In the genomic region with DNA sequence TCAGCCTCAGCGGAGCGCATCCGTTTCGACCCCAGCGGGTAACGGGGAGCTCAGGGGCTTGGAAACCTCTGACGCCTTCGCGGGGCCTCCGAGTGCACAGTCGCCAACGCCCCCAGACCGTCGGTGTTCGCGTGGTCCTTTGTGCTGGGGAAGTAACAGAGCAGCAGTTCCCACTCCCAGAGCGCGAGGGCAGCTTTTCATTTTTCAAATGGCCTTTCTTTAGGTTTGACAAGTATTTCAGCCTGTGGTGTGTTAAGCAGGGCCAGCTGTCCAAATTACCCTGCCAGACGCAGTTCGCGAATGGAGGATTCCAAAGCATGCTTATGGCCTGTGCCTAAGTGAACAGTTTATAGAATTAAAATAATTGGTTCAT, we compare ENCODE assay signal across 8 mouse cellular contexts. TPM values are rescaled to one million over a fixed set of nuclear protein-coding genes. Genes with fewer than 3 reads are reported as not detected.
DNase-seq lines count a peak whose midpoint lies in the region; ATAC-seq and TF ChIP-seq lines count a peak whose summit lies in the region.

No protein-coding gene starts in this region.

- H3K36me3 ChIP-seq in liver, adult 2 months (ENCODE audit: control insufficient read depth, insufficient read depth, low read length): no peaks in the 10 kb centered on the region
- no peaks in the 10 kb centered on the region for H3K36me3 ChIP-seq in hindbrain, postnatal 0 days (ENCODE audit: insufficient read depth, low read length)

- H3K4me3 ChIP-seq in liver, adult 2 months (ENCODE audit: insufficient read depth, low read depth, low read length): peak overlapping the region; percentile 96
- H3K4me3 ChIP-seq in brown adipose tissue, adult 24 weeks (ENCODE audit: insufficient read depth, low read depth, low read length): peak overlapping the region; percentile 90
- H3K4me3 ChIP-seq in hindbrain, postnatal 0 days (ENCODE audit: low read length): peak overlapping the region; percentile 94

- no peak for TF ChIP-seq POLR2A in liver, adult 2 months (IDR thresholded peaks at IDR 0.05; ENCODE audit: extremely low read depth, insufficient read depth, low read length)

- peaks cover 4% of the 10 kb centered on the region; the same call in 1 of the 2 replicates for H3K4me1 ChIP-seq in liver, adult 2 months (ENCODE audit: control insufficient read depth, insufficient read depth, low read length)
- H3K4me1 ChIP-seq in brown adipose tissue, adult 24 weeks (ENCODE audit: control insufficient read depth, insufficient read depth, insufficient read length, low read length): peaks cover 3% of the 10 kb centered on the region; the same call in 1 of the 2 replicates
- H3K4me1 ChIP-seq in hindbrain, postnatal 0 days (ENCODE audit: insufficient read depth, low read length): peaks cover 16% of the 10 kb centered on the region

- peaks cover 15% of the 10 kb centered on the region for H3K79me2 ChIP-seq in liver, adult 2 months (ENCODE audit: control insufficient read depth, insufficient read depth, low read length)

- intact Hi-C loops in left cerebral cortex, postnatal 4 days (cut with DNase I): loop anchor here (10.0 kb wide), 1 partner anchor 259 kb away; no protein-coding TSS in a partner anchor

- no peaks in the 10 kb centered on the region for H3K9me3 ChIP-seq in hindbrain, postnatal 0 days (ENCODE audit: low read length)

- peak overlapping the region; percentile 99 for H3K9ac ChIP-seq in liver, adult 2 months (ENCODE audit: low read depth, low read length)
- H3K9ac ChIP-seq in hindbrain, postnatal 0 days (replicated peaks; ENCODE audit: low read length): peak overlapping the region; percentile 95

- peak; percentile 93 for ATAC-seq in hindbrain, postnatal 0 days
- peak; percentile 65 for ATAC-seq in monocyte, adult 5-6 weeks (replicated peaks; ENCODE audit: insufficient number of reproducible peaks, low FRiP score, low TSS enrichment, poor library complexity, severe bottlenecking)

- H3K27me3 ChIP-seq in liver, adult 2 months (ENCODE audit: control insufficient read depth, insufficient read depth, low read length): no peaks in the 10 kb centered on the region
- no peaks in the 10 kb centered on the region for H3K27me3 ChIP-seq in hindbrain, postnatal 0 days (ENCODE audit: insufficient read depth, low read length)

- DNase-seq in liver, adult 2 months (ENCODE audit: extremely low read depth, low read depth, low spot score): peak; percentile 33
- no peak for DNase-seq in liver
- DNase-seq in hindbrain, postnatal 0 days (ENCODE audit: low spot score): peak; percentile 87
- no peak for DNase-seq in left cerebral cortex, postnatal 4 days
- DNase-seq in gastrocnemius, postnatal 25 days: no peak
- no peak for DNase-seq in layer of hippocampus, postnatal 25 days (ENCODE audit: extremely low spot score in 1 of 2, low spot score in 1 of 2)

- H3K4me2 ChIP-seq in hindbrain, postnatal 0 days (ENCODE audit: low read depth, low read length): peak overlapping the region; percentile 75

- WGBS in liver, adult 2 months: under 1% methylated on average over 21 of the region's 21 CpGs
- WGBS in hindbrain, postnatal 0 days: under 1% methylated on average over 21 of the region's 21 CpGs

- H3K27ac ChIP-seq in liver, adult 2 months (replicated peaks; ENCODE audit: insufficient read depth, low read depth, low read length): peak overlapping the region; percentile 83
- peak overlapping the region; percentile 95 for H3K27ac ChIP-seq in brown adipose tissue, adult 24 weeks (replicated peaks; ENCODE audit: low read depth, low read length)
- peak overlapping the region; percentile 98 for H3K27ac ChIP-seq in hindbrain, postnatal 0 days

- TF ChIP-seq CTCF in liver, adult 2 months (IDR thresholded peaks at IDR 0.05; ENCODE audit: low read depth, low read length): no peak
- peak; percentile 56 for TF ChIP-seq CTCF in hindbrain, postnatal 0 days (IDR thresholded peaks at IDR 0.05; ENCODE audit: low read depth)

RNA-seq across cellular contexts. Expression of gene Rap1b, which starts 0.4 kb away (rescaled TPM):
- 44.6 and 47.7 TPM in 2 replicates for total RNA-seq in liver, adult 2 months (2014; rRNA removed)
- 12.5 and 14.5 TPM in 2 replicates for polyA plus RNA-seq in liver, adult 2 months (2012; rRNA removed)
- polyA plus RNA-seq in brown adipose tissue, adult 24 weeks (2012; ENCODE audit: insufficient read depth, insufficient read length, missing spikeins): 55.2 and 55.3 TPM in 2 replicates
- 46.9 and 57.5 TPM in 2 replicates for total RNA-seq in hindbrain, postnatal 0 days (2014; rRNA removed)
- polyA plus RNA-seq in hindbrain, postnatal 0 days (2015; fragmentation: Nextera tagmentation; extraction: Ambion mirVana): 142 and 143 TPM in 2 replicates
- total RNA-seq in monocyte, adult 5-6 weeks (2017): 807 to 1,253 TPM (median 1,136 TPM) in 3 replicates
- 100 to 1,000 TPM in 1 of 2 experiments, 10 to 100 TPM in 1; 98.6 to 110 TPM for total RNA-seq in left cerebral cortex, postnatal 4 days (2021)
- 10 to 100 TPM; 22.8 to 24.2 TPM for total RNA-seq in gastrocnemius, postnatal 25 days (2021)
- 10 to 100 TPM; 67.4 to 70.2 TPM for total RNA-seq in layer of hippocampus, postnatal 25 days (2021)

RNA-seq across cellular contexts. Expression of gene Nup107, which starts 53.7 kb away (rescaled TPM):
- total RNA-seq in liver, adult 2 months (2014; rRNA removed): 4.1 and 4.4 TPM in 2 replicates
- polyA plus RNA-seq in liver, adult 2 months (2012; rRNA removed): 1.2 and 1.8 TPM in 2 replicates
- polyA plus RNA-seq in brown adipose tissue, adult 24 weeks (2012; ENCODE audit: insufficient read depth, insufficient read length, missing spikeins): 3.6 and 4.2 TPM in 2 replicates
- 12.5 and 16.6 TPM in 2 replicates for total RNA-seq in hindbrain, postnatal 0 days (2014; rRNA removed)
- 19.0 and 20.2 TPM in 2 replicates for polyA plus RNA-seq in hindbrain, postnatal 0 days (2015; fragmentation: Nextera tagmentation; extraction: Ambion mirVana)
- 62.6 to 83.6 TPM (median 77.5 TPM) in 3 replicates for total RNA-seq in monocyte, adult 5-6 weeks (2017)
- 10 to 100 TPM; 23.9 to 24.4 TPM for total RNA-seq in left cerebral cortex, postnatal 4 days (2021)
- 1 to 10 TPM; 6.0 TPM for total RNA-seq in gastrocnemius, postnatal 25 days (2021)
- total RNA-seq in layer of hippocampus, postnatal 25 days (2021): 10 to 100 TPM; 17.6 to 20.4 TPM

Comparison
In these comparisons a context has a peak if more than half of its experiments do, and no peak if none do; other contexts are left out.
1. DNase-seq: peak in liver, adult 2 months (single experiment) and hindbrain, postnatal 0 days (single experiment); none in liver (single experiment), left cerebral cortex, postnatal 4 days (single experiment), gastrocnemius, postnatal 25 days (single experiment) and layer of hippocampus, postnatal 25 days (0 of 2).
2. Peak in every context shown above with its lines, with median percentiles within 50 percentile points of each other: H3K27ac ChIP-seq and H3K4me3 ChIP-seq.